In genomic region chr9:106955486-106955885, GRCm38 (mm10) we compare ENCODE assay signal across 20 mouse cellular contexts.
"Had no signal": no experiment of that assay in that cellular context is flagged by ENCODE, and none has a peak within 500 bp of the region (broad histone marks: within the 10 kb centered on the region; RNA-seq: fewer than 3 reads in every experiment).

No protein-coding gene starts in this region.

- DNase-seq: gastrocnemius, postnatal 14 days; gastrocnemius, postnatal 36 days; heart, adult 2 months; heart, postnatal 14 days; heart, postnatal 36 days; kidney, adult 18-20 months; kidney, adult 8-10 months; kidney, postnatal 10 days; kidney, postnatal 25 days; kidney, postnatal 4 days; liver; liver, embryonic 13.5 days had no signal

- H3K4me3 ChIP-seq: heart, adult 2 months; heart, embryonic 13.5 days; heart, embryonic 15.5 days; hindbrain, embryonic 13.5 days; hindbrain, embryonic 15.5 days; limb, embryonic 10.5 days; limb, embryonic 12.5 days; liver, embryonic 13.5 days; liver, embryonic 15.5 days had no signal

- H3K27ac ChIP-seq: heart, adult 2 months; heart, embryonic 13.5 days; heart, embryonic 15.5 days; hindbrain, embryonic 13.5 days; hindbrain, embryonic 15.5 days; hindbrain, postnatal 0 days; limb, embryonic 10.5 days; limb, embryonic 12.5 days; liver, embryonic 13.5 days; liver, embryonic 15.5 days had no signal
